Mouse (Mus musculus): Measurements from ENCODE around the gene Gins2. TPM values are rescaled to one million over a fixed set of nuclear protein-coding genes. Genes with fewer than 3 reads are reported as not detected.

Gins2 gene
- total RNA-seq, 1 experiment, result 56.2 TPM

DNA sequence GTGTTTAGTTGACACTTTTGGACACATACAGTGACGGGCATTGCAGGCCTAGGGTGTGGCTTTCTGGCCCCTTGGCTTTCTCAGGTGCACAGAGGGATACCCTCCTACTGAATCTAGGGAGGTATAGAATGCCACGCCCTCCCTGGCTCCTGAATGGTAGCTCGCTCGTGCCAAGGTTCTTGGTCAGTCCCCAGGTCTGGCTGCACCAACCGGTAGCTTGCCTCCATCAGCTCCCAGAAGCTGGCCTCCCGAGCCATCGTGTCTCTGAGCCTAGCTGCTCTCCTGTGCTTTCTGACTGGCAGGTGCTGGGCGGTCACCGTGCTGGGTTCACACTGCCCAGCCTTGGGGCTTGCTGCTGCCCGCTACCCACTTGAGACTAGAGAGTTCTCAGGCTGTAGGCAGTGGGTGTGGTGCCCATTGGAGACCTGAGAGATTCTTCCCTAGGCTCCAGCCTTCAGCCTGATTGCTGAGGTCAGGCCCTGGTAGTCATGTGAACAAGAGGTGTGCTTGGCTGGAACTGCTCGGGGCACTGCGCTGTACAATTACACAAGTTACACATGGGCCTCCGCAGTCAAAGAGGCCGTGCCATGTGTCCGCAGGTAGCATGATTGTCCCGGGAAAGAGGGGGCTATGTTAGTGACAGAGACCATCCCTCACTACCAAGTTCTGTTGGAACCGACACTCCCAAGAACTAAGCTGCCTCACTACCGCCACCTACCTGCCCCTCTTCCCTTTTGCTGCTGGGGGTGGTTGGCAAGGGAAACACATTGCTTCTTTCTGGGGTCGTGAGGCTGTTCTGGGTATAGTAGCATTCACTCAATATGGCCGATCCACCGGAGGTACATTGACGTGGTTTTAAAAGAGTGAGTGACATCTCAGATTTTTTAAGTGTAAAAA is 27.3 kb downstream of the Gins2 start:
- no peak overlapping the region for H3K4me3 ChIP-seq (ENCODE audit: insufficient read depth in 1 of 2, low read depth in 1 of 2, low read length in 2 of 2, poor library complexity in 1 of 2, severe bottlenecking in 1 of 2)
- no peak overlapping the region for H3K27ac ChIP-seq (ENCODE audit: insufficient read depth, low read depth, low read length, poor library complexity, severe bottlenecking)
- DNase-seq (ENCODE audit: low read depth, low spot score), result peak; percentile 46
- H3K36me3 ChIP-seq (ENCODE audit: control insufficient read depth, insufficient read depth, low read length, poor library complexity, severe bottlenecking), result peaks cover 62% of the 10 kb centered on the region
- in situ Hi-C loops (cut with MboI; ENCODE audit: low sequenced_read_pairs in 2 of 2, unreplicated experiment in 2 of 2), result no loop called here
- no peaks in the 10 kb centered on the region for H3K9me3 ChIP-seq (ENCODE audit: control insufficient read depth, insufficient read depth, low read depth, low read length)
- H3K4me1 ChIP-seq (ENCODE audit: control insufficient read depth in 2 of 2, insufficient read depth in 2 of 2, low read length in 2 of 2, poor library complexity in 1 of 2), result peaks cover 2 to 45% of the 10 kb centered on the region in 2 experiments; a peak in 3 of 4 replicates
- TF ChIP-seq CHD2 (IDR thresholded peaks at IDR 0.05; ENCODE audit: low read depth, low read length) (no peak), MAFK (IDR thresholded peaks at IDR 0.05; ENCODE audit: insufficient read depth, low read depth, low read length) (no peak), HCFC1 (IDR thresholded peaks at IDR 0.05; ENCODE audit: borderline replicate concordance, insufficient read depth, low read length) (no peak), ZC3H11A (IDR thresholded peaks at IDR 0.05; ENCODE audit: borderline replicate concordance, low read depth, low read length) (no peak)
- no peak overlapping the region for H3K9ac ChIP-seq (ENCODE audit: insufficient read depth, low read depth, low read length, poor library complexity, severe bottlenecking)

DNA sequence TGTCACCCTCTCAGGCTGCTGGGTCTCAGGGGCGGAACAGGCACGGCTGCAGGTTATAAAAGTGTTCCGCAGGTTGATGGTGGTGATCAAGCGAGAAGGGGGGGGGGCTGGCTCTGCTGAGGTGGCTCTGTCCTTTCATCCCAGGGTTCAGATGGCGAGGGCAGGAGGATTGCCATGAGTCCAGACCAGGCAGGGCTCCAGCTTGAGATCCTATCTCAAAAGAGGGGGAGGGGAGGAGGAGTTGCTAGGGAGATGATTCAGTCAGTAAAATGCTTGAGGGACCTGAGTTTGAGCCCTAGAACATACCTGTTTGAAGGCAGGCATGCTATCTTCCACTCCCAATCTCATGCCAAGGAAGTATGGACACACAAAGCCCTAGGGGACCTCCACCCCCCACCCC is 28.6 kb downstream of the Gins2 start:
- DNase-seq (ENCODE audit: low read depth, low spot score), result no peak
- Histone ChIP-seq H3K4me3 (ENCODE audit: insufficient read depth in 1 of 2, low read depth in 1 of 2, low read length in 2 of 2, poor library complexity in 1 of 2, severe bottlenecking in 1 of 2) (no peak overlapping the region), H3K27ac (ENCODE audit: insufficient read depth, low read depth, low read length, poor library complexity, severe bottlenecking) (no peak overlapping the region), H3K9ac (ENCODE audit: insufficient read depth, low read depth, low read length, poor library complexity, severe bottlenecking) (no peak overlapping the region), H3K36me3 (ENCODE audit: control insufficient read depth, insufficient read depth, low read length, poor library complexity, severe bottlenecking) (peaks cover 62% of the 10 kb centered on the region), H3K4me1 (ENCODE audit: control insufficient read depth in 2 of 2, insufficient read depth in 2 of 2, low read length in 2 of 2, poor library complexity in 1 of 2) (peaks cover 2 to 55% of the 10 kb centered on the region in 2 experiments; a peak in 3 of 4 replicates), H3K9me3 (ENCODE audit: control insufficient read depth, insufficient read depth, low read depth, low read length) (no peaks in the 10 kb centered on the region)
- in situ Hi-C loops (cut with MboI; ENCODE audit: low sequenced_read_pairs in 2 of 2, unreplicated experiment in 2 of 2), result no loop called here
- TF ChIP-seq HCFC1 (IDR thresholded peaks at IDR 0.05; ENCODE audit: borderline replicate concordance, insufficient read depth, low read length) (no peak), CHD2 (IDR thresholded peaks at IDR 0.05; ENCODE audit: low read depth, low read length) (no peak), MAFK (IDR thresholded peaks at IDR 0.05; ENCODE audit: insufficient read depth, low read depth, low read length) (no peak)

DNA sequence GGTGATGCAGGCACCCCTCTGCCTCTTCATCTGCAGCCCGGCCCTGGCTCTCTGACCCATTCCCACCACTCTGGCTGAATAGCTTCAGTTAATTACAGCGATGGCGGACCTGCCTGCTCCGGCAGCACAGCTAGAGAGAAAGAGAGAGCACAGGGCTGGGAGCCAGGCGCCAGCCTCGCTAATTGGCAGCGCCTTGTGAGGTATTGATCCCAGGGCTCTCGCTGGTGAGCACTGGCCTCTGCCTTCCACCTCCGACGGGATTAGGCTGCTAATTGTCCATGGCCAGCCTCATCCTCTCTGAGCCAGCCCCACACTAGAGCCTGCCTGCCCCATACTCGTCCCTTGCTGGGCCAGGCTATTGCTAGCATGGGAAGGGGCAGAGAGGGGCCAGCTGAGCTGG is 29.4 kb downstream of the Gins2 start:
- no peak for DNase-seq (ENCODE audit: low read depth, low spot score)
- peaks cover 0 to 54% of the 10 kb centered on the region in 2 experiments; a peak in 3 of 4 replicates for H3K4me1 ChIP-seq (ENCODE audit: control insufficient read depth in 2 of 2, insufficient read depth in 2 of 2, low read length in 2 of 2, poor library complexity in 1 of 2)
- H3K27ac ChIP-seq (ENCODE audit: insufficient read depth, low read depth, low read length, poor library complexity, severe bottlenecking), result no peak overlapping the region
- in situ Hi-C loops (cut with MboI; ENCODE audit: low sequenced_read_pairs in 2 of 2, unreplicated experiment in 2 of 2), result no loop called here
- H3K36me3 ChIP-seq (ENCODE audit: control insufficient read depth, insufficient read depth, low read length, poor library complexity, severe bottlenecking), result peaks cover 60% of the 10 kb centered on the region
- TF ChIP-seq ZNF384 (IDR thresholded peaks at IDR 0.05; ENCODE audit: low read depth, low read length) (no peak), ZC3H11A (IDR thresholded peaks at IDR 0.05; ENCODE audit: borderline replicate concordance, low read depth, low read length) (no peak), MAFK (IDR thresholded peaks at IDR 0.05; ENCODE audit: insufficient read depth, low read depth, low read length) (no peak), HCFC1 (IDR thresholded peaks at IDR 0.05; ENCODE audit: borderline replicate concordance, insufficient read depth, low read length) (no peak), CHD2 (IDR thresholded peaks at IDR 0.05; ENCODE audit: low read depth, low read length) (no peak)
- H3K4me3 ChIP-seq (ENCODE audit: insufficient read depth in 1 of 2, low read depth in 1 of 2, low read length in 2 of 2, poor library complexity in 1 of 2, severe bottlenecking in 1 of 2), result no peak overlapping the region
- H3K9ac ChIP-seq (ENCODE audit: insufficient read depth, low read depth, low read length, poor library complexity, severe bottlenecking), result no peak overlapping the region
- no peaks in the 10 kb centered on the region for H3K9me3 ChIP-seq (ENCODE audit: control insufficient read depth, insufficient read depth, low read depth, low read length)

DNA sequence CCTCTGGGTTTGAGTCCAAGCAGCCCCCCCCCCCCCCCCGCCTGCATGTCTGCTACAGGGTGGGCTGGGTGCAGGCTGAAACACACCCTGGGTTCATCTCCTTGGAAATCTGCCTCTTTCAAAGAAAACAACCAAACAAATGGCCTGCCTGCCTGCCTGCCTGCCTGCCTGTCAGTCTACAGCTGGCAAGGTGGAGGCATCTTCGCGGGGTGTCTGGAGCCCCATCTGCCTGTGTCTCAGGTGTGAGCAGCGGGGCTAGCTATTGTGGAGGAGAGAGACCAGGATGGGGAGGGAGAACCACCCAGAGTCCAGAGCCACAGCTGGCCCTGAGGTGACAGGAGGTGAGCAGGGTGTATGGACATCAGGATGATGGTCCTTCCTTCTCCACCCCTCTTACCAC is 30.9 kb downstream of the Gins2 start:
- H3K9ac ChIP-seq (ENCODE audit: insufficient read depth, low read depth, low read length, poor library complexity, severe bottlenecking), result no peak overlapping the region
- in situ Hi-C loops (cut with MboI; ENCODE audit: low sequenced_read_pairs in 2 of 2, unreplicated experiment in 2 of 2), result no loop called here

More for the DNA sequence above, 30.9 kb downstream of the Gins2 start:
- no peak for DNase-seq (ENCODE audit: low read depth, low spot score)
- Histone ChIP-seq H3K4me1 (ENCODE audit: control insufficient read depth in 2 of 2, insufficient read depth in 2 of 2, low read length in 2 of 2, poor library complexity in 1 of 2) (peaks cover 0 to 60% of the 10 kb centered on the region in 2 experiments; a peak in 3 of 4 replicates), H3K4me3 (ENCODE audit: insufficient read depth in 1 of 2, low read depth in 1 of 2, low read length in 2 of 2, poor library complexity in 1 of 2, severe bottlenecking in 1 of 2) (no peak overlapping the region), H3K9me3 (ENCODE audit: control insufficient read depth, insufficient read depth, low read depth, low read length) (no peaks in the 10 kb centered on the region), H3K27ac (ENCODE audit: insufficient read depth, low read depth, low read length, poor library complexity, severe bottlenecking) (no peak overlapping the region), H3K36me3 (ENCODE audit: control insufficient read depth, insufficient read depth, low read length, poor library complexity, severe bottlenecking) (peaks cover 60% of the 10 kb centered on the region)
- no peak for TF ChIP-seq ZNF384 (IDR thresholded peaks at IDR 0.05; ENCODE audit: low read depth, low read length)
- no peak for TF ChIP-seq MAFK (IDR thresholded peaks at IDR 0.05; ENCODE audit: insufficient read depth, low read depth, low read length)
- TF ChIP-seq HCFC1 (IDR thresholded peaks at IDR 0.05; ENCODE audit: borderline replicate concordance, insufficient read depth, low read length), result no peak
- TF ChIP-seq ZC3H11A (IDR thresholded peaks at IDR 0.05; ENCODE audit: borderline replicate concordance, low read depth, low read length), result no peak
- TF ChIP-seq CHD2 (IDR thresholded peaks at IDR 0.05; ENCODE audit: low read depth, low read length), result no peak

Data from ES-E14 (cell line).